Mouse (Mus musculus) forebrain, embryonic 12.5 days (tissue): ENCODE measurements around the gene Zfp97. TPM values are rescaled to one million over a fixed set of nuclear protein-coding genes. Genes with fewer than 3 reads are reported as not detected.
A peak's percentile ranks its signal among the peaks of the same experiment; 100 is the strongest.
"Not testable (repeated sequence)": the region's sequence is repeated elsewhere in the genome, so short reads cannot be mapped to it uniquely, and the experiment has no call there.

ENCODE experiments used
- ATAC-seq: fragments of 200-750 bp; cut with Nextera tagmentation; 2 replicates; pipeline ENCODE4 v1.8.0; 2017; ENCODE audit warnings: moderate TSS enrichment; ENCODE audit not compliant: low FRiP score
- H3K27ac ChIP-seq: fragments of 300-500 bp; sonication (generic); 2 replicates; pipeline ENCODE4 v1.5.1; 2016; ENCODE audit warnings: mild to moderate bottlenecking
- H3K27me3 ChIP-seq: fragments of 300-500 bp; sonication (generic); 2 replicates; pipeline ENCODE4 v1.6.1; 2016; ENCODE audit warnings: mild to moderate bottlenecking
- H3K36me3 ChIP-seq: fragments of 300-500 bp; sonication (generic); replicated peaks from 2 replicates; pipeline ENCODE4 v1.6.1; 2016; ENCODE audit warnings: mild to moderate bottlenecking
- H3K4me1 ChIP-seq: fragments of 300-500 bp; sonication (generic); 2 replicates; pipeline ENCODE4 v1.6.1; 2016
- H3K4me2 ChIP-seq: fragments of 300-500 bp; sonication (generic); 2 replicates; pipeline ENCODE4 v1.6.1; 2016; ENCODE audit warnings: mild to moderate bottlenecking, moderate library complexity
- H3K4me3 ChIP-seq: fragments of 300-500 bp; sonication (generic); replicated peaks from 2 replicates; pipeline ENCODE4 v1.5.1; 2016; ENCODE audit warnings: mild to moderate bottlenecking
- H3K9ac ChIP-seq: fragments of 300-500 bp; sonication (generic); 2 replicates; pipeline ENCODE4 v1.6.1; 2016; ENCODE audit warnings: mild to moderate bottlenecking
- H3K9me3 ChIP-seq: fragments of 300-500 bp; sonication (generic); 2 replicates; pipeline ENCODE4 v1.6.1; 2016
- WGBS: fragments of 180-500 bp; shearing (Covaris S2); methylation state at CpG from one replicate; pipeline ENCODE4 v1.1.7; 2016; 5-methylcytosine and 5-hydroxymethylcytosine counted together
- polyA plus RNA-seq: library from polyadenylated mRNA; unstranded; fragments of >200 nt; fragmentation: Nextera tagmentation; extraction: Ambion mirVana; gene quantifications from 2 replicates; pipeline ENCODE4 v1.2.1, GENCODE M21; 2016

Zfp97 gene
- polyA plus RNA-seq, result 2.7 and 3.3 TPM in 2 replicates

DNA sequence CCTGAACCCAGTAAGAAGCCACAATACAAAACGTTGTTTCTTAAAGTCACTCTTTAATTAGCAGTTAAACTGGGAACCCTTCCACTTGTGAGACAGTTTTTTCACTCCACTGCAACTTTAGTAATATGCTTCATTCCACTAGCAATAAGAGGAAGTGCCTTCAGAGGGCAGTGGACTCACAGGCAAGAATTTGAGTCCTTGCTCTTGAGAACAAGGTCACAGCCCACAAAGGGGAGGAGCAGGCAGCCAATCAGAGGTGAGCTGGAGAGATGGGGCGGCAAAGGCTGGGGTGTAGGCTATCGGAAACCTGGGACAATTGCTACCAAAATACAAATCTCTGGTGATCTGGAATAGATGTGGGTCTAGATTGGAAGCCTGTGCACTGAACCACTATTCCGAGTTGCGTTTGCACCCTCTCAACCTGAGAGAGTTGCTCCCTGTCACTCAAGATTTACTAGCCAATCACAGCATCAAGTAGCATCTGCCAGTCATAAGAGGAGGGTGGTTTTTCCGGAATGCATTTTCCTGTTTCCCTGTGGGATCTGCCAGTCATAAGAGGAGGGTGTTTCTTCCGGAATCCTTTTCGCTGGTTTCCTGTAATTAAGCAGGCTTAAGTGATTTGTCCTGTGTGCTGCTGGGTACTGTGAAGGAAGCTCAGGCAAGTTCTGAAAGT lies at the start of gene Zfp97:
Gene Zfp97 (plus strand): TSS at position 586 of the 673 bp plus-strand sequence.
- not testable (repeated sequence) for H3K27ac ChIP-seq, H3K27me3 ChIP-seq, H3K36me3 ChIP-seq, H3K9me3 ChIP-seq, H3K4me1 ChIP-seq, H3K4me3 ChIP-seq, H3K4me2 ChIP-seq, H3K9ac ChIP-seq
- ATAC-seq, result peak; percentile 98
- WGBS, result no CpG with 5 or more reads among the region's 8 CpGs

DNA sequence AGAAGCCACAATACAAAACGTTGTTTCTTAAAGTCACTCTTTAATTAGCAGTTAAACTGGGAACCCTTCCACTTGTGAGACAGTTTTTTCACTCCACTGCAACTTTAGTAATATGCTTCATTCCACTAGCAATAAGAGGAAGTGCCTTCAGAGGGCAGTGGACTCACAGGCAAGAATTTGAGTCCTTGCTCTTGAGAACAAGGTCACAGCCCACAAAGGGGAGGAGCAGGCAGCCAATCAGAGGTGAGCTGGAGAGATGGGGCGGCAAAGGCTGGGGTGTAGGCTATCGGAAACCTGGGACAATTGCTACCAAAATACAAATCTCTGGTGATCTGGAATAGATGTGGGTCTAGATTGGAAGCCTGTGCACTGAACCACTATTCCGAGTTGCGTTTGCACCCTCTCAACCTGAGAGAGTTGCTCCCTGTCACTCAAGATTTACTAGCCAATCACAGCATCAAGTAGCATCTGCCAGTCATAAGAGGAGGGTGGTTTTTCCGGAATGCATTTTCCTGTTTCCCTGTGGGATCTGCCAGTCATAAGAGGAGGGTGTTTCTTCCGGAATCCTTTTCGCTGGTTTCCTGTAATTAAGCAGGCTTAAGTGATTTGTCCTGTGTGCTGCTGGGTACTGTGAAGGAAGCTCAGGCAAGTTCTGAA lies 57.7 kb downstream of the Zfp97 start:
- not testable (repeated sequence) for H3K4me2 ChIP-seq, H3K9me3 ChIP-seq, H3K4me1 ChIP-seq, H3K27me3 ChIP-seq, H3K36me3 ChIP-seq, H3K27ac ChIP-seq, H3K9ac ChIP-seq, H3K4me3 ChIP-seq
- no CpG with 5 or more reads among the region's 8 CpGs for WGBS
- peak; percentile 98 for ATAC-seq

DNA sequence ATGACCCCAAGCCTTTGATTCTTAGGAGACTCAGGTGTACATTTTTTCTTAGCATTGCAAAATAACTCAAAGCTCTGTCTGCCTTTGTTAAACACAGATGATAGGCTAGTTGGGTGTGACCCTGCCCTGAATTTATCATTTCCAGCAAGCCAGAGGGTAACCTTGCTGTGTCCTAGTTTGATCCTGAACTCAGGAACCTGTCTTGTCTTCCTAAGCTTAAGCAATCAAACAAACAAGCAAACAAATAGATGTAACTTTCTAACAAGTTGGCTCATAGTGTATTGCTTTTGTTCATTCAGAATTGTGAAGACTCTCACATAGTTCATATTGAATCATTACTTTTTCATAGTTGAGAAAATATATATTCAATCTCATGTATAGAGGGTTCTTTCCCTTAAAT lies 73.5 kb downstream of the Zfp97 start:
- not testable (repeated sequence) for H3K4me2 ChIP-seq, H3K36me3 ChIP-seq, H3K9ac ChIP-seq, H3K4me1 ChIP-seq, H3K27me3 ChIP-seq, H3K27ac ChIP-seq, ATAC-seq, H3K4me3 ChIP-seq
- peaks cover 25% of the 10 kb centered on the region for H3K9me3 ChIP-seq

DNA sequence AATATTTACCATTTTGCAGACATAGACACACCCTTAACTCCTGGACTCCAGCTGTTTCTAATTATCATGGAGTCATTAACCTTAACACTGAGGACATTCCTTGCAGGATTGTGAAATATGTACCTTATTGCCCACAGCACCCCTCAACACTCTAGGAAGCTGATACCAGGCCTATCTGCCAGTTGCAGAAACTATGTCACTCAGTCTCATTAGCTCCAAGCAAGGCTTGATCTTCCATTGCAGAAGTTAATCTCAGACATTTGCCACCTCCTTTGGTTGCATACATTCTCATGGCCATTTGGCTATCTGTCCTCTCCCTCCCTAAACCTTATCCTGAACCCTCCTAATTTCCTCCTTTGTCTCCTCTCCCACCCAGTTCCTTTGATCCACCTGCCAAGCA lies 74.0 kb downstream of the Zfp97 start:
- Histone ChIP-seq H3K27me3 (no peaks in the 10 kb centered on the region), H3K4me1 (no peaks in the 10 kb centered on the region), H3K9ac (no peak overlapping the region), H3K27ac (no peak overlapping the region), H3K36me3 (peaks cover 10% of the 10 kb centered on the region), H3K4me3 (no peak overlapping the region), H3K9me3 (peaks cover 27% of the 10 kb centered on the region), H3K4me2 (no peak overlapping the region)
- ATAC-seq, result no peak

DNA sequence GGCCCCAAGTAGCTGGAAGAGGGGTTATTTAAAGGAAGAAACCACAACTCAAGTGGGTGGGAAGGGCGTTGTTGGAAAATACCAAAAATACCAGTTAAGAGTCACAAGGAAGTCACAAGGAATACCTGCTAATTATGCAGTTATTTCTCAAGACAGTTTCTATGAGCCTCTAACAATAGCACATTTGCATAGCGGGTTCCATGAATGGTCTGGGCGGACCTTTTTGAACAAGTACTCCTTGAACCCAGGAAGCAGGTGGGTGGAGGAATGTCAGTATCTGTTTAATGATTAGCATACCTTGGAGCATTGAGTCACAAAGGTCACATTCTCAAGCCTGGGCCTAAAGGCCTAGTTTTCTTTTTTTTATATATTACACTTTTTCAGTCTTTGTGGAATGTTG lies 74.9 kb downstream of the Zfp97 start:
- H3K27ac ChIP-seq, H3K4me2 ChIP-seq, ATAC-seq, H3K27me3 ChIP-seq, H3K4me3 ChIP-seq, H3K9ac ChIP-seq, H3K4me1 ChIP-seq: not testable (repeated sequence)
- WGBS, result 93% methylated on average over 3 of the region's 3 CpGs
- Histone ChIP-seq H3K9me3 (peaks cover 36% of the 10 kb centered on the region), H3K36me3 (peaks cover 10% of the 10 kb centered on the region)

Other genes with a start within 250 kb of the Zfp97 start
- 3.5 and 3.7 TPM in 2 replicates for gene Zfp960, start 57.3 kb upstream of the Zfp97 start, polyA plus RNA-seq